Comparison of ENCODE assay signal across 8 mouse cellular contexts in genomic region chr5:139174556-139175547, GRCm38 (mm10). TPM values are rescaled to one million over a fixed set of nuclear protein-coding genes. Genes with fewer than 3 reads are reported as not detected.
DNase-seq lines count a peak whose midpoint lies in the region; ATAC-seq lines count a peak whose summit lies in the region.

No protein-coding gene starts in this region.

- peaks cover 4% of the 10 kb centered on the region; the same call in 1 of the 2 replicates for H3K4me1 ChIP-seq in midbrain, embryonic 11.5 days (ENCODE audit: control insufficient read depth, insufficient read depth, low read length)

- no peak overlapping the region for H3K27ac ChIP-seq in midbrain, embryonic 11.5 days (ENCODE audit: low read depth, low read length)

- no peak overlapping the region for H3K4me2 ChIP-seq in midbrain, embryonic 11.5 days

- peak; percentile 44 for DNase-seq in cerebellum, adult 9-10 months
- no peak for DNase-seq in cerebellum, adult 8-10 months
- DNase-seq in adrenal gland, postnatal 14 days = peak; percentile 77
- DNase-seq in heart, adult 8-10 months (ENCODE audit: low spot score) = peak; percentile 56
- DNase-seq in kidney, adult 9 months = peak; percentile 54
- DNase-seq in midbrain, embryonic 11.5 days (ENCODE audit: low spot score, missing footprints) = no peak
- DNase-seq in spleen, postnatal 10 days (ENCODE audit: low spot score in 2 of 2) = no peak
- DNase-seq in left cerebral cortex, postnatal 14 days (ENCODE audit: low spot score in 2 of 2) = no peak

- WGBS in midbrain, embryonic 11.5 days = 65% methylated on average over 10 of the region's 10 CpGs

- intact Hi-C loops in left cerebral cortex, postnatal 14 days (cut with DNase I) = loop anchor here (5.0 to 10.0 kb wide), 2 partner anchors 98 to 180 kb away; partner anchors contain the start of gene Pdgfa

- no peaks in the 10 kb centered on the region for H3K9me3 ChIP-seq in midbrain, embryonic 11.5 days (ENCODE audit: control insufficient read depth, low read length)

- H3K9ac ChIP-seq in midbrain, embryonic 11.5 days (ENCODE audit: low read length) = no peak overlapping the region

- H3K4me3 ChIP-seq in midbrain, embryonic 11.5 days (ENCODE audit: low read depth, low read length) = no peak overlapping the region

- H3K36me3 ChIP-seq in midbrain, embryonic 11.5 days (ENCODE audit: control insufficient read depth, insufficient read depth, low read length) = peaks cover 9% of the 10 kb centered on the region; the same call in 1 of the 2 replicates

- H3K27me3 ChIP-seq in midbrain, embryonic 11.5 days (ENCODE audit: control insufficient read depth, insufficient read depth, low read length) = no peaks in the 10 kb centered on the region

- 0 out of 2 replicates have a peak, but pooled peaks have one; percentile 27 for ATAC-seq in midbrain, embryonic 11.5 days (ENCODE audit: low FRiP score)

RNA-seq across cellular contexts. Expression of gene Dnaaf5, which starts 24.8 kb away (rescaled TPM):
- 18.9 and 20.4 TPM in 2 replicates for total RNA-seq in adrenal gland, postnatal 14 days (2021)
- total RNA-seq in heart, adult 8-10 months (2022) = 10 to 100 TPM; 16.1 to 20.0 (median 18.2) TPM
- 5.2 and 5.3 TPM in 2 replicates for polyA plus RNA-seq in midbrain, embryonic 11.5 days (2014; fragmentation: Nextera tagmentation; extraction: Ambion mirVana)
- total RNA-seq in left cerebral cortex, postnatal 14 days (2021) = 1 to 10 TPM; 6.9 to 7.8 TPM

RNA-seq across cellular contexts. Expression of gene Prkar1b, which starts 25.1 kb away (rescaled TPM):
- 16.4 and 20.0 TPM in 2 replicates for total RNA-seq in adrenal gland, postnatal 14 days (2021)
- total RNA-seq in heart, adult 8-10 months (2022) = 1 to 10 TPM; 2.1 to 2.7 (median 2.3) TPM
- polyA plus RNA-seq in midbrain, embryonic 11.5 days (2014; fragmentation: Nextera tagmentation; extraction: Ambion mirVana) = 19.5 and 20.2 TPM in 2 replicates
- 100 to 1,000 TPM; 571 to 599 TPM for total RNA-seq in left cerebral cortex, postnatal 14 days (2021)

RNA-seq across cellular contexts. Expression of gene Sun1, which starts 25.6 kb away (rescaled TPM):
- 63.6 and 78.6 TPM in 2 replicates for total RNA-seq in adrenal gland, postnatal 14 days (2021)
- total RNA-seq in heart, adult 8-10 months (2022) = 10 to 100 TPM; 48.0 to 58.0 (median 50.7) TPM
- 41.9 and 44.6 TPM in 2 replicates for polyA plus RNA-seq in midbrain, embryonic 11.5 days (2014; fragmentation: Nextera tagmentation; extraction: Ambion mirVana)
- total RNA-seq in left cerebral cortex, postnatal 14 days (2021) = 100 to 1,000 TPM in 1 of 2 experiments, 10 to 100 TPM in 1; 98.7 to 116 TPM

Comparison
In these comparisons a context has a peak if more than half of its experiments do, and no peak if none do; other contexts are left out.
1. DNase-seq: peak in cerebellum, adult 9-10 months (single experiment), adrenal gland, postnatal 14 days (single experiment), heart, adult 8-10 months (single experiment) and kidney, adult 9 months (single experiment); none in cerebellum, adult 8-10 months (single experiment), midbrain, embryonic 11.5 days (single experiment), spleen, postnatal 10 days (0 of 2) and left cerebral cortex, postnatal 14 days (0 of 2).
2. RNA of gene Prkar1b, which starts 25.1 kb away (total RNA-seq): 571 to 599 TPM in left cerebral cortex, postnatal 14 days; 16.4 to 20.0 TPM in adrenal gland, postnatal 14 days and 2.1 to 2.7 TPM in heart, adult 8-10 months; every median in the first group is over 10 times any median in the second.